Mouse (Mus musculus): ENCODE data around the gene Zc2hc1b. TPM values are rescaled to one million over a fixed set of nuclear protein-coding genes. Genes with fewer than 3 reads are reported as not detected.

Gene Zc2hc1b
- total and polyA plus RNA-seq, 3 experiments, result not detected

DNA sequence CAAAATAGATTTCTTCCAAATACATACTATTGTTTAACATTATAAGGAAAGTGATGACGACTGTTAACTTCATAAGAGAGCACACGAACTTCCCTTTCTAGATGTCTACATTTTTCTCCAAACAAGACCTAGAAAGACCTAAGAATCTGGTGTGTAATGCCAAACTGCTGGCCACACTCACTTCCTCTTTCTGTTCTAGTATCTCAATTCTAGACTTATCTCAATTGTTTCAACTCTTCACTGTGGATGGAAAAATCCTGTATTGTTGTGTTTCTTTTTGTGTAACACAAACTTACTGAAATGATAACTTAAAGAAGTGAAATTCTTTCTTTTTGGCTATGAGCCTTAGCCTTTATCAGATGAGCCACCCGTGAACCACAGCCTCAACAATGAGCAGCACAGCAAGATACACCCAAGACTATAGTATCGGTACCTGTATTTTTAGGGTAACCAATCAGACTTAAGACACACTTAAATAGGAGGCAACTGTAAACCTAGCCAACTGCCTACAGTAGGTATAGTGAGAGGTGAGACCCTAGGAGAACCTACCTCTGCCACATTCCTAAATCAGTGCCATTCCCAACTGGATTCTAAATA lies 6.4 kb upstream of the Zc2hc1b start:
- Histone ChIP-seq H3K4me3 (no peak overlapping the region), H3K27me3 (ENCODE audit: control insufficient read depth, insufficient read depth, low read length) (no peaks in the 10 kb centered on the region), H3K27ac (no peak overlapping the region), H3K9ac (ENCODE audit: low read depth, low read length) (no peak overlapping the region), H3K4me1 (ENCODE audit: control insufficient read depth, insufficient read depth, low read length) (no peaks in the 10 kb centered on the region; the same call in 1 of the 2 replicates), H3K79me2 (replicated peaks; ENCODE audit: control insufficient read depth, insufficient read depth, low read length) (no peaks in the 10 kb centered on the region), H3K36me3 (ENCODE audit: control insufficient read depth, insufficient read depth, low read length) (peaks cover 4% of the 10 kb centered on the region)
- WGBS, result 53% methylated on average over 4 of the region's 4 CpGs
- no peak for DNase-seq
- intact Hi-C loops (cut with DNase I), result no loop called here
- TF ChIP-seq CTCF (IDR thresholded peaks at IDR 0.05) (no peak), POLR2A (IDR thresholded peaks at IDR 0.05; ENCODE audit: insufficient read depth, low read depth, low read length) (no peak), EP300 (IDR thresholded peaks at IDR 0.05; ENCODE audit: insufficient read depth, low read depth, low read length) (no peak)

DNA sequence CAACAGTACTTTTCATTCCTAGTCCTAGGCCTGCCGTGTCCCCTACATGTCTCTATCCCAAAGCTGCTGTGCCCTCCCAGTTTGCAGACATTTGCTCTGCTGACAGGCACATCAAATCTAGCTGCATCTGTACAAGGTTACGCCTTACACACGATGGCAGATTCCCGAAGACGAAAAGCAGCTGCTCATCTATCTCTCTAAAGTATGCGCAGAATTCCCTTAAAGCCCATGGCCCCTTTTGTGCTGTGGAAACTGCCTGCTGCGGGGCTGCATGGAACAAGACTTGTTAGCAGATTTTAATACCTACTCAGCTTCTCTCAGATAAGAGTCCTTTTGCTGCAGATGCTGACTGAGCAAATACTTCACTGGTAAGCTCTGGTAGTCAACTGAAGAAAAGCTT lies 2.4 kb upstream of the Zc2hc1b start:
- Histone ChIP-seq H3K4me3 (no peak overlapping the region), H3K79me2 (replicated peaks; ENCODE audit: control insufficient read depth, insufficient read depth, low read length) (no peaks in the 10 kb centered on the region), H3K27me3 (ENCODE audit: control insufficient read depth, insufficient read depth, low read length) (no peaks in the 10 kb centered on the region), H3K9ac (ENCODE audit: low read depth, low read length) (no peak overlapping the region), H3K36me3 (ENCODE audit: control insufficient read depth, insufficient read depth, low read length) (peaks cover 7% of the 10 kb centered on the region), H3K4me1 (ENCODE audit: control insufficient read depth, insufficient read depth, low read length) (no peaks in the 10 kb centered on the region; the same call in 1 of the 2 replicates), H3K27ac (no peak overlapping the region)
- intact Hi-C loops (cut with DNase I), result no loop called here
- TF ChIP-seq EP300 (IDR thresholded peaks at IDR 0.05; ENCODE audit: insufficient read depth, low read depth, low read length) (no peak), POLR2A (IDR thresholded peaks at IDR 0.05; ENCODE audit: insufficient read depth, low read depth, low read length) (no peak), CTCF (IDR thresholded peaks at IDR 0.05) (no peak)
- DNase-seq, result no peak
- 78% methylated on average over 7 of the region's 7 CpGs for WGBS

DNA sequence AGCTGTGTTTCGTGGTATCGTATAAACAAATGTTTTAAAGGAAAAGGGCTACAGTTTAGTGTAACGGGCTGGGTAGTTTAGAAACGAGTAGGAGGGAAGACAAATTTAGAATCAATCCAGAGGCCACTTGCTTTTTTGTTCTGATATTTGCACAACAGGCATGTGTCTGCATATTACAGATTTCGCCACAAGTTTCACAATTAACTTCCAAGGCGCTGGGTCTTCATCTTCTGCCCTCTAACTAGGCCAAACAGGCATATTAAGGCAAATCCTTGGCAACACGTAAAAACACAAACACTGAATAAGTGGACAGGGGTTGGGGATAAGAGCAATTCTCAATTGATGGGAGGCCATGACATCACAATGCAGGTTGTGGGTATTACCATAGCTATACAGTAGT lies 2.0 kb downstream of the Zc2hc1b start:
- WGBS, result 88% methylated on average over 7 of the region's 7 CpGs
- H3K9ac ChIP-seq (ENCODE audit: low read depth, low read length), result no peak overlapping the region
- no peak overlapping the region for H3K4me3 ChIP-seq
- no peak overlapping the region for H3K27ac ChIP-seq
- H3K79me2 ChIP-seq (replicated peaks; ENCODE audit: control insufficient read depth, insufficient read depth, low read length), result no peaks in the 10 kb centered on the region
- TF ChIP-seq EP300 (IDR thresholded peaks at IDR 0.05; ENCODE audit: insufficient read depth, low read depth, low read length) (no peak), POLR2A (IDR thresholded peaks at IDR 0.05; ENCODE audit: insufficient read depth, low read depth, low read length) (no peak), CTCF (IDR thresholded peaks at IDR 0.05) (no peak)
- no peaks in the 10 kb centered on the region for H3K27me3 ChIP-seq (ENCODE audit: control insufficient read depth, insufficient read depth, low read length)
- no peaks in the 10 kb centered on the region for H3K4me1 ChIP-seq (ENCODE audit: control insufficient read depth, insufficient read depth, low read length)
- intact Hi-C loops (cut with DNase I), result loop anchor here (5.0 kb wide), 1 partner anchor 89 kb away; no protein-coding TSS in a partner anchor
- H3K36me3 ChIP-seq (ENCODE audit: control insufficient read depth, insufficient read depth, low read length), result peaks cover 4% of the 10 kb centered on the region
- no peak for DNase-seq

DNA sequence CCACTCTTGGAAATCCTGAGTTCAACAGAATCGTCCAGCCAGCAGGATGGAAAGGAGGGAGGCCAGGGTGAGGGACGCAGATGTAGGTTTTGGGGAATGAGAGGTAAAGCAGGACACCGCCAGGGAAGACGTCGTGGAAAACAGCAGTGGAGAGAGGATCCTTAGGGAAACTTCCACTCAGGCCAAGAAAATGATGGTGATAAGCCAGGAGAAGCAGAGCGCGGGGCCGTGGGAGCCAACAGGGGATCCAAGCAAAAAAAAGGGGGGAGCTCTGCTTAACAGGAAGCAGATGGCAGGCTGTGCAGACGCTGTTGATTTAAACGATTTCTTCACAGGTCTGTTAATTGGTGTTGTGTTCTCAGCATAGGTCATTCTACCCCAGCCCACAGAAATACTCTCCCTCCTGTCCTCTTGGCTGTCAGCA lies 5.0 kb downstream of the Zc2hc1b start:
- DNase-seq, result peak in 1 of 2 experiments; percentile 9
- Histone ChIP-seq H3K36me3 (ENCODE audit: control insufficient read depth, insufficient read depth, low read length) (no peaks in the 10 kb centered on the region), H3K4me1 (ENCODE audit: control insufficient read depth, insufficient read depth, low read length) (no peaks in the 10 kb centered on the region), H3K9ac (ENCODE audit: low read depth, low read length) (no peak overlapping the region), H3K4me3 (no peak overlapping the region), H3K27ac (no peak overlapping the region), H3K27me3 (ENCODE audit: control insufficient read depth, insufficient read depth, low read length) (no peaks in the 10 kb centered on the region), H3K79me2 (replicated peaks; ENCODE audit: control insufficient read depth, insufficient read depth, low read length) (no peaks in the 10 kb centered on the region)
- WGBS, result 42% methylated on average over 10 of the region's 10 CpGs
- TF ChIP-seq POLR2A (IDR thresholded peaks at IDR 0.05; ENCODE audit: insufficient read depth, low read depth, low read length) (no peak), EP300 (IDR thresholded peaks at IDR 0.05; ENCODE audit: insufficient read depth, low read depth, low read length) (no peak), CTCF (IDR thresholded peaks at IDR 0.05) (no peak)
- intact Hi-C loops (cut with DNase I), result no loop called here

DNA sequence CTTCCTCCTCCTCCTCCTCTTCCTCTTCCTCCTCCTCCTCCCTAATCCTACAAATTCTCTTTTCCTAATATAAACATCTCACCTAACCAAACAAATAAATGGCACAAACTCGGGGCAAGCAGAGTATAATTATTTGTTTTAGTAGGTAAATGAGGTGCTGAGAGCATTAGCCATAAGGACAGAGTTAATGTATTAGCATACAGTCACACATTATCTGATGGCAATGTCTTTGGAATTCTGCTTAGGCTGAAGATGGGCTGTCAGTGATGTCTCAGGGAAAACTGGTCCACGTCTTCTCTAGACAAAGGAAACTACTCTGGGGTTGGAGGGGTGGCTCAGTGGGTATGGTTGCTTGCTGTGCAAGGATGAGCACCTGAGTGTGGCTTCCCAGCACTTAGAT lies 6.4 kb downstream of the Zc2hc1b start:
- 64% methylated on average over 2 of the region's 2 CpGs for WGBS
- Histone ChIP-seq H3K27me3 (ENCODE audit: control insufficient read depth, insufficient read depth, low read length) (no peaks in the 10 kb centered on the region), H3K4me3 (no peak overlapping the region), H3K4me1 (ENCODE audit: control insufficient read depth, insufficient read depth, low read length) (no peaks in the 10 kb centered on the region), H3K27ac (no peak overlapping the region), H3K9ac (ENCODE audit: low read depth, low read length) (no peak overlapping the region), H3K79me2 (replicated peaks; ENCODE audit: control insufficient read depth, insufficient read depth, low read length) (no peaks in the 10 kb centered on the region), H3K36me3 (ENCODE audit: control insufficient read depth, insufficient read depth, low read length) (no peaks in the 10 kb centered on the region)
- DNase-seq, result no peak
- intact Hi-C loops (cut with DNase I), result no loop called here
- no peak for TF ChIP-seq POLR2A (IDR thresholded peaks at IDR 0.05; ENCODE audit: insufficient read depth, low read depth, low read length)
- no peak for TF ChIP-seq EP300 (IDR thresholded peaks at IDR 0.05; ENCODE audit: insufficient read depth, low read depth, low read length)
- no peak for TF ChIP-seq CTCF (IDR thresholded peaks at IDR 0.05)

DNA sequence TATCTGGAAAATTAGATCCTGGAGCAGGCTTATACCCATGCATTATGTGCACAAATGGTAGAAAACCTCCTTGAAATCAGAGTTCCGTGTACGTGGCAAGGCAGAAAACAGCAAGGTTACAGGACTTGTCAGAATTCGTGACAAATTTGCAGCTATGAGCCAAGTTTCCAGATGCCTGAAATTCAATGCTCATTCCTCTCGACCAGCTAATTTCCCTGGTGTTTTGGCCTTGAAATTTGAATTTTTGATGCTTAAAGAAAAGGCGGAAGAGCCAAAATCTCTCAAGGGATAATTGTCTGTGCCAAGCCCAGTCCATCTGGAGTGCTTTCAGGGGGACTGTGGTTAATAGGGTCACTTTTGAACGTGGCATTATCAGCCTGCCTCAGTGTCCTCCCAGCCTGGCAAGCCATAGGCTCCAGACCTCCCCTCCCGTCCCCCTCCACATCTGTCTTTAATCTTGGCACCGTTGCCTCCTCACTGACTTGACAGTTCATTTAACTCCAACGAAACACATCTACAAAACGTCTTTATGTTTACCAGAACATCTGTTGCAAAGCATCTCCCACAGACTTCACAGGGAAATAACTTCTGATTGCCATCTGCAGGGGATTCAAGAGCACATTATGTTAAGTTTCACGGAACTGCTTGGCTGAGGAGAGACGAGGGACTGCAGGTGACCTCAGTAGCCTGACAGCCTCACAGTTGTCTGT lies 6.9 kb downstream of the Zc2hc1b start:
- TF ChIP-seq EP300 (IDR thresholded peaks at IDR 0.05; ENCODE audit: insufficient read depth, low read depth, low read length), result no peak
- no peak for TF ChIP-seq POLR2A (IDR thresholded peaks at IDR 0.05; ENCODE audit: insufficient read depth, low read depth, low read length)
- no peak for TF ChIP-seq CTCF (IDR thresholded peaks at IDR 0.05)
- Histone ChIP-seq H3K36me3 (ENCODE audit: control insufficient read depth, insufficient read depth, low read length) (no peaks in the 10 kb centered on the region), H3K27ac (no peak overlapping the region), H3K79me2 (replicated peaks; ENCODE audit: control insufficient read depth, insufficient read depth, low read length) (no peaks in the 10 kb centered on the region), H3K4me3 (no peak overlapping the region), H3K27me3 (ENCODE audit: control insufficient read depth, insufficient read depth, low read length) (no peaks in the 10 kb centered on the region), H3K9ac (ENCODE audit: low read depth, low read length) (no peak overlapping the region), H3K4me1 (ENCODE audit: control insufficient read depth, insufficient read depth, low read length) (no peaks in the 10 kb centered on the region)
- DNase-seq, result no peak
- WGBS, result 29% methylated on average over 12 of the region's 12 CpGs
- intact Hi-C loops (cut with DNase I), result no loop called here

All from heart, adult 2 months (tissue).